Mouse (Mus musculus): ENCODE measurements around the gene Gabarapl1. TPM values are rescaled to one million over a fixed set of nuclear protein-coding genes. Genes with fewer than 3 reads are reported as not detected.

Gabarapl1 gene
- 88.1 and 93.4 TPM in 2 replicates for polyA plus RNA-seq (2012; rRNA removed)

GRCm38 (mm10) chr6:129532942-129533860, at the start of gene Gabarapl1:
Gene Gabarapl1 (plus strand): TSS chr6:129533160.

GRCm38 (mm10) chr6:129507024-129507423, 25.9 kb upstream of the Gabarapl1 start, which contains the start of gene Olr1:
Gene Olr1 (minus strand): TSS chr6:129507165.

GRCm38 (mm10) chr6:129512367-129512766, 20.6 kb upstream of the Gabarapl1 start, which contains the start of gene Tmem52b:
Gene Tmem52b (plus strand): TSS chr6:129512555.

GRCm38 (mm10) chr6:129577605-129578004, 44.6 kb downstream of the Gabarapl1 start, which contains the start of gene Klre1:
Gene Klre1 (plus strand): TSS chr6:129577905.

GRCm38 (mm10) chr6:129591508-129591907, 58.5 kb downstream of the Gabarapl1 start, which contains the start of gene Klrd1:
Gene Klrd1 (plus strand): TSS chr6:129591782.

Other genes with a start within 250 kb of the Gabarapl1 start
- not detected in 2 replicates for gene 4922502D21Rik, start 201.4 kb upstream of the Gabarapl1 start, polyA plus RNA-seq (2012; rRNA removed)
- gene Clec12a, start 190.5 kb upstream of the Gabarapl1 start, polyA plus RNA-seq (2012; rRNA removed) = 1.0 and 1.2 TPM in 2 replicates
- gene Clec12b, start 147.3 kb upstream of the Gabarapl1 start, polyA plus RNA-seq (2012; rRNA removed) = 0.10 and 0.16 TPM in 2 replicates
- 0.19 and 0.28 TPM in 2 replicates for gene Clec1b, start 135.9 kb upstream of the Gabarapl1 start, polyA plus RNA-seq (2012; rRNA removed)
- 0.79 and 0.98 TPM in 2 replicates for gene Clec9a, start 124.3 kb upstream of the Gabarapl1 start, polyA plus RNA-seq (2012; rRNA removed)
- gene Clec1a, start 81.2 kb upstream of the Gabarapl1 start, polyA plus RNA-seq (2012; rRNA removed) = 4.2 and 6.7 TPM in 2 replicates
- gene Olr1, start 26.0 kb upstream of the Gabarapl1 start, polyA plus RNA-seq (2012; rRNA removed) = 0.03 and 0.25 TPM in 2 replicates
- gene Tmem52b, start 20.6 kb upstream of the Gabarapl1 start, polyA plus RNA-seq (2012; rRNA removed) = not detected in 2 replicates
- gene Klre1, start 44.7 kb downstream of the Gabarapl1 start, polyA plus RNA-seq (2012; rRNA removed) = 0.08 and 0.22 TPM in 2 replicates
- not detected in 2 replicates for gene Klrd1, start 58.6 kb downstream of the Gabarapl1 start, polyA plus RNA-seq (2012; rRNA removed)
- gene Klrk1, start 90.7 kb downstream of the Gabarapl1 start, polyA plus RNA-seq (2012; rRNA removed) = 0.06 TPM in 2 replicates
- gene Klrc3, start 110.2 kb downstream of the Gabarapl1 start, polyA plus RNA-seq (2012; rRNA removed) = not detected in 2 replicates
- not detected in 2 replicates for gene Klrc2, start 127.5 kb downstream of the Gabarapl1 start, polyA plus RNA-seq (2012; rRNA removed)
- 0.24 TPM in 1 of 2 replicates, not detected in the other for gene Klrc1, start 145.8 kb downstream of the Gabarapl1 start, polyA plus RNA-seq (2012; rRNA removed)
- gene Klri1, start 184.0 kb downstream of the Gabarapl1 start, polyA plus RNA-seq (2012; rRNA removed) = not detected in 2 replicates
- gene Klri2, start 207.3 kb downstream of the Gabarapl1 start, polyA plus RNA-seq (2012; rRNA removed) = not detected in 2 replicates

Measured in ovary, adult 2 months (tissue).